Mouse (Mus musculus): ENCODE measurements around the gene Zfp788. TPM values are rescaled to one million over a fixed set of nuclear protein-coding genes. Genes with fewer than 3 reads are reported as not detected.

Zfp788 gene
- polyA plus RNA-seq, 1 experiment from 2014 or later, result 15.4 TPM

Other genes with a start within 250 kb of the Zfp788 start
- gene AI987944, start 239.8 kb upstream of the Zfp788 start, polyA plus RNA-seq (2015; fragmentation: Nextera tagmentation; extraction: Ambion mirVana), result 11.1 and 11.9 TPM in 2 replicates
- gene Vmn2r57, start 184.5 kb upstream of the Zfp788 start, polyA plus RNA-seq (2015; fragmentation: Nextera tagmentation; extraction: Ambion mirVana), result 0.31 and 0.39 TPM in 2 replicates
- gene Gm20449, start 133.8 kb upstream of the Zfp788 start, polyA plus RNA-seq (2015; fragmentation: Nextera tagmentation; extraction: Ambion mirVana), result 0.13 TPM in 2 replicates
- gene AW146154, start 133.3 kb upstream of the Zfp788 start, polyA plus RNA-seq (2015; fragmentation: Nextera tagmentation; extraction: Ambion mirVana), result 10.3 and 11.3 TPM in 2 replicates
- not detected in 2 replicates for gene Gm6871, start 59.5 kb upstream of the Zfp788 start, polyA plus RNA-seq (2015; fragmentation: Nextera tagmentation; extraction: Ambion mirVana)
- 12.5 and 12.8 TPM in 2 replicates for gene 2610021A01Rik, start 34.0 kb upstream of the Zfp788 start, polyA plus RNA-seq (2015; fragmentation: Nextera tagmentation; extraction: Ambion mirVana)
- not detected in 2 replicates for gene Vmn2r58, start 239.5 kb downstream of the Zfp788 start, polyA plus RNA-seq (2015; fragmentation: Nextera tagmentation; extraction: Ambion mirVana)